8 mouse cellular contexts compared by ENCODE assay signal in the genomic region with DNA sequence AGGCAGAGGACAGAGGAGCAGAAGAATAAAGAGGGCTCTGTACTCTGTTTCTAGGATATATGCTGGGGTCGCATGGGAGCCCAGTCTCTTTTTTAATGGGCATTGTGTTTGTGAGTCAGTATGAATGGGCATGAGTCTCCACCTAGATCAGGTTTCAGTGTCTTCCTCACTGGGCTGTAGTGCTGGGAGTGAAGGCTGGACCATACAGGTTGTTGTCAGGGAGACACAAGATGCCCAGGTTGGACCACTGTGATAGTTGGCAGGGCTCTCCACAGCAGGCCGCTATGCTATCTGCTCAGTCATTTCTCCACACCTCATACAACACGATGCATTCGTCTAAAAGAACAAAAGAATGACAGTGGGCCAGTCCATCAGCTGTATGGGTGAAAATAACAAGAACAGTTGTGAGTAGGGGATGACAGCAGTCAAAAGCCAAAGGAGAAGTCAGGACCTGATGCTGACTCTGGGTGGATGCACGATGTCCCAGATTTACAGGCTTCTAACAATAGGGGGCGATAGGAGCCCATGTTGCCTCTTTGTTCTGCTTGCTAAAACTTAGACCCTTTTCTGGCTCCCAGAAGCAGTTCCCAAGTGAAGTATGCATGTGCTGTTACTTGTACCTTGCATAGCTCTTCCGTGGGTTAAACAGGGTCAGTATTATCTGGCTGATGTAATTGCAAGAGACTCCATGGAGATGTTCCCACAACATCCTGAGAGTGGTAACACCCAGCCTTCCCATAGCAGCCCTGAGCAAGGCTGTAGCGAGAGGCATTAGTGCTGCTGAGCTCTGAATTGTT.
A peak's percentile ranks its signal among the peaks of the same experiment; 100 is the strongest.
DNase-seq lines count a peak whose midpoint lies in the region; ATAC-seq lines count a peak whose summit lies in the region.

No protein-coding gene starts in this region.

- no peaks in the 10 kb centered on the region for H3K36me3 ChIP-seq in megakaryocyte, embryonic 14.5 days (replicated peaks; ENCODE audit: low read length)
- H3K36me3 ChIP-seq in embryonic facial prominence, embryonic 14.5 days (ENCODE audit: control insufficient read depth, insufficient read depth, low read length), result no peaks in the 10 kb centered on the region

- WGBS in embryonic facial prominence, embryonic 14.5 days, result 37% methylated on average over 8 of the region's 8 CpGs

- peak overlapping the region; percentile 51 for H3K4me3 ChIP-seq in megakaryocyte, embryonic 14.5 days (replicated peaks)
- no peak overlapping the region for H3K4me3 ChIP-seq in embryonic facial prominence, embryonic 14.5 days (ENCODE audit: low read depth, low read length)

- no peak overlapping the region for H3K9ac ChIP-seq in embryonic facial prominence, embryonic 14.5 days (ENCODE audit: low read depth, low read length)

- peak; percentile 38 for DNase-seq in adrenal gland, postnatal 14 days
- DNase-seq in adrenal gland, adult 8-10 months, result no peak
- DNase-seq in embryonic facial prominence, embryonic 14.5 days (ENCODE audit: low spot score), result peak; percentile 71
- peak; percentile 20 to 37 for DNase-seq in layer of hippocampus, postnatal 36 days
- DNase-seq in gastrocnemius, postnatal 10 days, result no peak
- no peak for DNase-seq in spleen, postnatal 36 days (ENCODE audit: low spot score in 2 of 2)

- no peak overlapping the region for H3K4me2 ChIP-seq in embryonic facial prominence, embryonic 14.5 days (ENCODE audit: low read depth, low read length)

- no peak overlapping the region for H3K27ac ChIP-seq in embryonic facial prominence, embryonic 14.5 days (replicated peaks; ENCODE audit: low read depth, low read length)

- H3K4me1 ChIP-seq in megakaryocyte, embryonic 14.5 days, result peaks cover 50% of the 10 kb centered on the region
- no peaks in the 10 kb centered on the region for H3K4me1 ChIP-seq in embryonic facial prominence, embryonic 14.5 days (ENCODE audit: control insufficient read depth, insufficient read depth, low read length)

- no peak for ATAC-seq in megakaryocyte, adult 5-6 weeks (ENCODE audit: poor library complexity, severe bottlenecking)
- ATAC-seq in embryonic facial prominence, embryonic 14.5 days (ENCODE audit: low read depth), result peak; percentile 53; the same call in 1 of the 2 replicates

- no peaks in the 10 kb centered on the region for H3K27me3 ChIP-seq in megakaryocyte, embryonic 14.5 days (replicated peaks)
- H3K27me3 ChIP-seq in embryonic facial prominence, embryonic 14.5 days (replicated peaks; ENCODE audit: control insufficient read depth, insufficient read depth, low read length), result no peaks in the 10 kb centered on the region

- H3K9me3 ChIP-seq in megakaryocyte, embryonic 14.5 days, result no peaks in the 10 kb centered on the region
- H3K9me3 ChIP-seq in embryonic facial prominence, embryonic 14.5 days (ENCODE audit: control insufficient read depth, low read length), result no peaks in the 10 kb centered on the region

Comparison
In these comparisons a context has a peak if more than half of its experiments do, and no peak if none do; other contexts are left out.
1. DNase-seq: peak in adrenal gland, postnatal 14 days (single experiment), embryonic facial prominence, embryonic 14.5 days (single experiment) and layer of hippocampus, postnatal 36 days (2 of 2); none in adrenal gland, adult 8-10 months (single experiment), gastrocnemius, postnatal 10 days (single experiment) and spleen, postnatal 36 days (0 of 2).